Mouse (Mus musculus) intestine, embryonic 14.5 days (tissue): Measurements from ENCODE around the gene Dennd6a. TPM values are rescaled to one million over a fixed set of nuclear protein-coding genes. Genes with fewer than 3 reads are reported as not detected.

Experiments used
- ATAC-seq: fragments of 200-750 bp; cut with Nextera tagmentation; replicated peaks from 2 replicates; pipeline ENCODE4 v1.8.0; 2017; ENCODE audit warnings: low read depth, moderate number of reproducible peaks, moderate TSS enrichment, moderate library complexity; ENCODE audit not compliant: low FRiP score, low TSS enrichment
- DNase-seq: peaks from one replicate; pipeline ENCODE4 v3.0.0-alpha.2; 2018; ENCODE audit warnings: low spot score
- H3K27ac ChIP-seq: fragments of 300-500 bp; sonication (generic); 2 replicates; pipeline ENCODE4 v1.5.1; 2014; ENCODE audit warnings: low read depth, mild to moderate bottlenecking, control low read depth
- H3K27me3 ChIP-seq: fragments of 300-500 bp; sonication (generic); replicated peaks from 2 replicates; pipeline ENCODE4 v1.6.1; 2014; ENCODE audit warnings: low read length, control low read depth; ENCODE audit not compliant: control insufficient read depth, insufficient read depth
- H3K36me3 ChIP-seq: fragments of 300-500 bp; sonication (generic); 2 replicates; pipeline ENCODE4 v1.6.1; 2014; ENCODE audit warnings: low read length, control low read depth; ENCODE audit not compliant: control insufficient read depth, insufficient read depth
- H3K4me1 ChIP-seq: fragments of 300-500 bp; sonication (generic); replicated peaks from 2 replicates; pipeline ENCODE4 v1.6.1; 2014; ENCODE audit warnings: low read length, control low read depth, mixed read lengths; ENCODE audit not compliant: control insufficient read depth, insufficient read depth
- H3K4me2 ChIP-seq: fragments of 300-500 bp; sonication (generic); 2 replicates; pipeline ENCODE4 v1.6.1; 2014; ENCODE audit warnings: low read length
- H3K4me3 ChIP-seq: fragments of 300-500 bp; sonication (generic); 2 replicates; pipeline ENCODE4 v1.5.1; 2014; ENCODE audit warnings: low read depth, low read length, control low read depth, mixed read lengths
- H3K9ac ChIP-seq: fragments of 300-500 bp; sonication (generic); 2 replicates; pipeline ENCODE4 v1.6.1; 2014; ENCODE audit warnings: mild to moderate bottlenecking, low read length
- H3K9me3 ChIP-seq: fragments of 300-500 bp; sonication (generic); 2 replicates; pipeline ENCODE4 v1.6.1; 2016; ENCODE audit warnings: low read length, control low read depth; ENCODE audit not compliant: control insufficient read depth
- WGBS: fragments of 180-500 bp; shearing (Covaris S2); extraction: QIAGEN DNeasy Blood & Tissue Kit; methylation state at CpG from one replicate; pipeline ENCODE4 v1.1.7; 2014; 5-methylcytosine and 5-hydroxymethylcytosine counted together
- polyA plus RNA-seq: library from polyadenylated mRNA; unstranded; fragments of >200 nt; fragmentation: Nextera tagmentation; extraction: Ambion mirVana; gene quantifications from 2 replicates; pipeline ENCODE4 v1.2.1, GENCODE M21; 2014

Dennd6a gene
- polyA plus RNA-seq, 1 experiment from 2014 or later: 35.3 TPM

DNA sequence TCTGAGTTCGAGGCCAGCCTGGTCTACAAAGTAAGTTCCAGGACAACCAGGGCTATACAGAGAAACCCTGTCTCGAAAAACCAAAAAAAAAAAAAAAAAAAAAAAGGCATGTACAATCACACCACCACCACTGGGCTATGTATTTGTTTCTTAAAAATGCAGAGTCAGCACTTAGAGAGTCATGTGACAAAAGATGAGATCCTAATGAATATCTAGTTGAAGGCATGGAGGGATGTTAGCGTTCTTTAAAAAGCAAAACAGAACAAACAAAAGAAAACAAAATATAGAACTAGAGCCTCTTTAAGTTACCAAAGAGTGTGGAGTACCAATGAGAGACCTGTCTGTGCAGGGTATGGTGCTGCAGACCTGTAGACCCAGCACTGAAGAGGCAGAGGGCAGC lies 10.0 kb downstream of the Dennd6a start:
- Histone ChIP-seq H3K4me3 (no peak overlapping the region), H3K9me3 (no peaks in the 10 kb centered on the region), H3K36me3 (peaks cover 4% of the 10 kb centered on the region; the same call in 1 of the 2 replicates), H3K27ac (no peak overlapping the region), H3K9ac (no peak overlapping the region), H3K27me3 (no peaks in the 10 kb centered on the region), H3K4me1 (peaks cover 20% of the 10 kb centered on the region), H3K4me2 (no peak overlapping the region)
- WGBS: 90% methylated on average over 3 of the region's 3 CpGs
- ATAC-seq: no peak
- DNase-seq: no peak

DNA sequence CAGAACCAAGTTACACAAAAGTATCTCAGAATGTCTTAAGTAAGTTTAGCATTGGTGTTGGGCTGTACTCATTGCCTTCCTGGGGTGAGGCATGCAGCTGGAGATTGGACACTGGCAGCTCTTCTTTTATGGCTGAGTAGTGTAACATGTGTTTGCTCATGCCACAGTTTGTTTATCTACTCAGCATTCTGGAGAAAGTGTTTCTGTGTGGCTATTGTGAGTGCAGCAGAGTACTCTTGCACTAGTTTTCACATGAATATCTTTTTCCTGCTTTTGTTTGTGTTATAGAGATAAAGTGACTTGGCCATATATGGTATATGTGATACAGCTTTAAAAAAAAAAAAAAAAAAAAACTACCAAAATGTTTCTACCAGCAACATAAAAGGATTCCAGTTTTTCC lies 13.5 kb downstream of the Dennd6a start:
- Histone ChIP-seq H3K4me2 (no peak overlapping the region), H3K4me3 (no peak overlapping the region), H3K36me3 (peaks cover 4% of the 10 kb centered on the region; the same call in 1 of the 2 replicates), H3K4me1 (peaks cover 10% of the 10 kb centered on the region), H3K9ac (no peak overlapping the region), H3K27me3 (no peaks in the 10 kb centered on the region), H3K9me3 (no peaks in the 10 kb centered on the region), H3K27ac (no peak overlapping the region)
- no peak for DNase-seq
- ATAC-seq: no peak

DNA sequence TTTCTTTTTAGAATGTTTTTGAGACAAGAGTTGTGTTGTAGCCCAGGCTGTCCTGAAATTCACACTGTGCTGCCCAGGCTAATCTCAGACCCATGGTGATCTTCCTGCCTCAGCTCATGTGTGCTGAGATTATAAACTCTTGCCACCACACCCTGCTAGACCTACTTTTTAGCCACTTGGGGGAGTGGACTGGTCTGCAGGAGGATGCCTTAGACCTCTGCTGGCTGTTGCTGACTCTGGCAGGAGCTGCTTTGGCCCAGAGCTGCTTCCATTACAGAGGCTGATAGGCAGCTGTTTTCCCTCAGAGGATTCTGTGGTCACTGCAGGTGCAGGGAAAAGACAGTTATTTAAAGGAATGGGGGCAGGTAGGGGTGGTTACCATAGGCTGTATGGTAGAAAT lies 17.7 kb downstream of the Dennd6a start:
- DNase-seq: no peak
- H3K9ac ChIP-seq: no peak overlapping the region
- no peak overlapping the region for H3K4me2 ChIP-seq
- H3K27ac ChIP-seq: no peak overlapping the region
- no peaks in the 10 kb centered on the region for H3K9me3 ChIP-seq
- H3K36me3 ChIP-seq: peaks cover 13% of the 10 kb centered on the region; the same call in 1 of the 2 replicates
- peaks cover 8% of the 10 kb centered on the region for H3K4me1 ChIP-seq
- ATAC-seq: no peak
- no peaks in the 10 kb centered on the region for H3K27me3 ChIP-seq
- H3K4me3 ChIP-seq: no peak overlapping the region

DNA sequence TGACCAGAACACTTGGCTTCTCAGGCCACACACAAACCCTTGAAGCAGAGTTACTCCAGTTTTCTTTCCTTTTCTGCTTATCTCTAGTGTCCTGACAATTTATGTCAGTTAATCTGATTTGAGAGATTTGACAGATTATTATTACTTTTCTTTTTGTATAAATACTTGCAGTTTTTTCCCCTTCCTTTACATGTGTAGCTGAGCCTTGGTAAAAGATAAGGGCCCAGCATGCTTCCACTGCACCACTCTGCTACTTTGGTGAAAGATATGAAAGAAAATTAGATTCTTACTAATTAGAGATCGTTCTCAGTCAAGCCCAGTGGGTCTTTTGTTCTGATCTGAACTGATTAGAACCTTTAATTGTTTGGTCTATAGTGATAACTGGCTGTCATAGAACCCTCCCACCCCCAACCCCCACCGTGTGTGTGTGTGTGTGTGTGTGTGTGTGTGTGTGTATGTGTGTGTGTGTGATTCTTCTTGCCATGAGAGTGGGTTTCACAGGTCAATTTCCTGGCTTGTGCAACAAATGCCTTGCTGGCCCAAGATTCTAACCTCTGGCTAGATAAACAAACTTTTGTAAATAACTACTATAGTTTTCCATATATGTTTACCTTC lies 19.7 kb downstream of the Dennd6a start:
- Histone ChIP-seq H3K4me2 (no peak overlapping the region), H3K27me3 (no peaks in the 10 kb centered on the region), H3K9me3 (peaks cover 6% of the 10 kb centered on the region; the same call in 1 of the 2 replicates), H3K4me1 (no peaks in the 10 kb centered on the region; the same call in none of the 2 replicates), H3K27ac (no peak overlapping the region), H3K4me3 (no peak overlapping the region), H3K9ac (no peak overlapping the region), H3K36me3 (peaks cover 28% of the 10 kb centered on the region)
- ATAC-seq: no peak
- DNase-seq: no peak
- WGBS: 30% methylated on average over 2 of the region's 2 CpGs

DNA sequence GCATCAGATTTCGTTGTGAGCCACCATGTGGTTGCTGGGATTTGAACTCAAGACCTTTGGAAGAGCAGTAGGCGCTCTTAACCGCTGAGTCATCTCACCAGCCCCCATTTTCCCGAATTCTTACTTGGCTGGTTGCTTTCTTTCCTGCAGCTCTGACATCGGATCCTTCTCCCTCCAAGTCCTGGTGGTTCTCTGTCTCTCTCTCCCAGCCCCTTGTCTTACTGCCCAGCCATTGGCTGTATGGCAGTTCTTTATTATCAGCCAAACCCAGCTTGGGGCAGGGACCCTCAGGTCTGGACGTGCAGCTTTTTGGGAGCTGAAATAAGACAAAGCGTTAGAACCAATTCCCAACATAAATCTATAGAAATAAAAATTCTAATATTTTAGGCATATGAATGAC lies 21.5 kb downstream of the Dennd6a start:
- no peak overlapping the region for H3K27ac ChIP-seq

DNA sequence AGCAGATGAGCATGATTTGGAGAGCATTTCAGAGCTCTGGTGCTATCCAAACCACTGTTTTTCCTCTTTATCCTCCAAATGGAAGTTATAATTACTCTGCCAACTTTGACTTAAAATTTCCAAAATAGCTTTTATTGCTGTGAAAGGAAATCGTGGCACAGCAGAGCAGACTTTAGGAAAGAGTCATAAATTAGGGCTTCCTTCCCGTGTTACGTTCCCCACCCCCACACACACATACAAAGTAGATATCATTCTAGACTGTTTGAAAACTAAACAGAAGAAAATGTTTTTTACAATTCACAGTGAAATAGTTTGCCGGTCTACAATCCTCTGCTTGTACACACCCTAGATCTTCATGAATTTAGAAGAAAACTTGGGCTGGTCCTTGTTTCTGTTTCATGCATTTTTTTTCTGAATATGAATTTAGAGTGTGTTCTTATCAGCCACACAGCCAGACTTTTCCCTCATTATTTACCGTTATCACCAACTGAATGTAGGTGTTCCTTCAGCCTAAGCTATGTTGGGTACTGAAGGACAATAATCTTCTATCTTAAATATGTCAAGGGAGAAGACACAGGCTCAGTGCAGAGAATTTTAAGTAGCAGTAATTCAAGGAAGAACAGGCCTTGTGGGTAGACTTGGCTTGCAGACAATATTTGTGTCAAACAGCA lies 22.2 kb downstream of the Dennd6a start:
- H3K9ac ChIP-seq: no peak overlapping the region
- no peaks in the 10 kb centered on the region; the same call in none of the 2 replicates for H3K4me1 ChIP-seq
- no peak overlapping the region for H3K27ac ChIP-seq
- 47% methylated on average over 5 of the region's 5 CpGs for WGBS
- peaks cover 39% of the 10 kb centered on the region for H3K36me3 ChIP-seq
- no peak overlapping the region; the same call in 1 of the 2 replicates for H3K4me2 ChIP-seq
- no peak for DNase-seq
- peaks cover 6% of the 10 kb centered on the region; the same call in 1 of the 2 replicates for H3K9me3 ChIP-seq
- no peak overlapping the region for H3K4me3 ChIP-seq
- no peak for ATAC-seq
- H3K27me3 ChIP-seq: no peaks in the 10 kb centered on the region

More for the DNA sequence above, 21.5 kb downstream of the Dennd6a start:
- DNase-seq: no peak
- Histone ChIP-seq H3K4me3 (no peak overlapping the region), H3K27me3 (no peaks in the 10 kb centered on the region), H3K9me3 (peaks cover 6% of the 10 kb centered on the region; the same call in 1 of the 2 replicates), H3K9ac (no peak overlapping the region), H3K4me2 (no peak overlapping the region), H3K4me1 (no peaks in the 10 kb centered on the region; the same call in none of the 2 replicates), H3K36me3 (peaks cover 35% of the 10 kb centered on the region)
- ATAC-seq: no peak
- 81% methylated on average over 7 of the region's 7 CpGs for WGBS

DNA sequence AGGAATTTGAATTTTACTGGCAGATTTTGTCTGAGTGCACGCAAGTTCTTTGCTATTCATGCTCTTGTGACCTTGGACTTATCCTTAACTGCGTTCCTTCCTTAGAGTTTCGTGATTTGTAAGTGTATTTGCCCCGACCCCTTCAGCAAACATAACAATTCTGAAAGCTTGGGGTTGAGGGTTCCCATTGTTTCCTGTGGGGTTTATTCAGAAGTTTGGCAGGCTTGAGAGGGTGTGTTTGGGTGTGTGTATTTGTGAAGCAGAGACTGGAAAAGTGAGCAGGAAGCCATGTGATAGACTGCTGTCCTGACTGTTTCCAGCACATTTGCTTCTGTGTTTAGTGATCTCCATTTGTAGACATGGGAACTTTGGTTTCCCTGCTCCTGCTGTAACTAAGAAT lies 31.7 kb downstream of the Dennd6a start:
- Histone ChIP-seq H3K36me3 (peaks cover 78% of the 10 kb centered on the region), H3K9ac (no peak overlapping the region), H3K4me2 (no peak overlapping the region), H3K4me3 (no peak overlapping the region), H3K27me3 (no peaks in the 10 kb centered on the region), H3K27ac (no peak overlapping the region), H3K4me1 (no peaks in the 10 kb centered on the region), H3K9me3 (no peaks in the 10 kb centered on the region)
- 71% methylated on average over 4 of the region's 4 CpGs for WGBS
- ATAC-seq (no peak), DNase-seq (no peak)

DNA sequence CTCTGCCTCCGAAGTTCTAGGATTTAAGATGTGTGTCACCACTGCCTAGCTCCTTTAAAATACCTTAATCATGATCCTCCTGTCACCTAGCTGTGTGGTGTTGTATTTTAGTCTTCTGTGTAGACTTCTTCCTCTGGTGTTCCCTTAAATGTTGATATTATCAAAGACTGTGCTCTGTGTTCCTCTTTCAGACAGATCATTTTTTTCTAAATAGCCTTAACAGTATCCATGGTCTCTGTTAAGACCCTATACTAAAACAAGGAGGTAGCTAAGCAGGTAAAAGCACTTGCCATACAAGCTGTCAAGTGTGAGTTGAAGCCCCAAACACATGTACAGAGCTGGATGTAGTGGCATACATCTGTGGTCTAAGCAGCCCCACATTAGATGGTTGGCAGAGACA lies 36.0 kb downstream of the Dennd6a start:
- DNase-seq (no peak), ATAC-seq (no peak)
- Histone ChIP-seq H3K4me3 (no peak overlapping the region), H3K4me1 (no peaks in the 10 kb centered on the region), H3K9ac (no peak overlapping the region), H3K9me3 (no peaks in the 10 kb centered on the region), H3K27ac (no peak overlapping the region), H3K4me2 (no peak overlapping the region), H3K36me3 (peaks cover 82% of the 10 kb centered on the region), H3K27me3 (no peaks in the 10 kb centered on the region)
- WGBS: 80% methylated on average over 1 of the region's 1 CpGs

DNA sequence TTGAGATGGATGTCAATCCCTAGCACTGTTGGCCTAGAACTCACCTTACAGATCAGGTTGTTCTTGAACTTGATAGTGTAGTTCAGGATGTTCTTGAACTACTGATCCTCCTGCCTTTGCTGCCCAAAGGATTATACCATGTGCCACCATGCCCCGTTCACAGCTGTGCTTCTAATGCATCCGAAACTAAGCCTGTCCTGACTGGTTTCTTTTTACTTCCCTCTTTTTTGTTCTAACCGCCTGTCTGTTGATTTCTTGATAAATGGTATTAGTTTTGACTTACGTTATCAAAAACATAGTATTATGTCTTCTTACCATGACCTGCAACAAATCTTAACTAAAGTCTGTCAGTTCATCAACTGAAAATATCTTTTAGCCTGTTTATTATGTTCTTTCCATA lies 37.0 kb downstream of the Dennd6a start:
- H3K9me3 ChIP-seq: no peaks in the 10 kb centered on the region
- H3K27me3 ChIP-seq: no peaks in the 10 kb centered on the region
- 91% methylated on average over 4 of the region's 4 CpGs for WGBS
- no peak overlapping the region for H3K4me2 ChIP-seq
- H3K4me3 ChIP-seq: no peak overlapping the region
- no peak overlapping the region for H3K9ac ChIP-seq
- DNase-seq (no peak), ATAC-seq (no peak)
- H3K4me1 ChIP-seq: no peaks in the 10 kb centered on the region
- H3K36me3 ChIP-seq: peaks cover 80% of the 10 kb centered on the region
- H3K27ac ChIP-seq: no peak overlapping the region
